9 mouse cellular contexts compared by ENCODE assay signal in the genomic region with DNA sequence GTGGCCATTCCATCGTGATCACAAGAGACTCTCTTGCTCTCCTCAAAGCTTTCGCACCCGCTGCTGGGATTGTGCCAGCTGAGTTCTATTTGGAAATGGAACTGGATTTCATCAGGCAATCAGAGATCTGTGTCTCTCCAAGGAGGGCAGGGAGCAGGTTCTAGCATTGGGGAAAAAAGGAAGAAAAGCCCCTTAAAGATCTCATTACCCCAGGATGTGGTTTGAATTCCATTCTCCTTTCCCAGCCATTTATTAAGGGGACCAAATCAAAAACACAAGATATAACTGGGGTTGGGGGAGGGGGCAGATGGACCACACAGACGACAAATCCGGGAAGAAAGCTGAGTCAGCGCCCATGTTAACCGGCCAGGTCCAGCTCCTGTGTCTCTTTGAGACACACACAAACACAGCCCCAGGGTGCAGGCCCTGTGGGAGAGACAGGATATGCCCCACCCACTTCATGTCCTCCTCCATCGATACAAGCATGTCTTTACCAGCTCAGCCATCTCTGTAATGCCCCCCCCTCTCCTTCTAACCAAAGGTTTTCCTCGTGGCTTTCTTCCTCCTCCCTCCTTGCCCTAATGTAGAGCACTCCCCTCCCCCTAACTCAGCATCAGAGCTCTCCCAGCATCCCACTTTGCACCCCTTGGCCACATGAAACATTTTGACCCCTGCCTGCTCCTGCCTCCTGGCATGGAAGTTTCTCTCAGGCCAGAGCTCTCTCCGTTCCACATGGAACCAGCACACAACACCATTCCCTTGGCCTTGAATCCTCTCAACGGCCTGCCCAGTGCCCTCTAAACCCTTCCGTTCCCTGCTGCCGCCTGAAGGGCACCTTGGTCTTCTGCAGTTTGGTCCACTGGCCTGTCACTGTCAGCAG. TPM values are rescaled to one million over a fixed set of nuclear protein-coding genes. Genes with fewer than 3 reads are reported as not detected.
DNase-seq lines count a peak whose midpoint lies in the region; ATAC-seq lines count a peak whose summit lies in the region.
"Had no signal": no experiment of that assay in that cellular context is flagged by ENCODE, and none has a peak within 500 bp of the region (broad histone marks: within the 10 kb centered on the region; RNA-seq: fewer than 3 reads in every experiment).

No protein-coding gene starts in this region.

- WGBS in heart, embryonic 10.5 days: 40% methylated on average over 13 of the region's 13 CpGs
- WGBS in limb, embryonic 15.5 days: 27% methylated on average over 13 of the region's 13 CpGs
- WGBS in forebrain, embryonic 15.5 days: 45% methylated on average over 13 of the region's 13 CpGs

- H3K36me3 ChIP-seq in heart, embryonic 10.5 days: no peaks in the 10 kb centered on the region
- H3K36me3 ChIP-seq in limb, embryonic 15.5 days: no peaks in the 10 kb centered on the region
- no peaks in the 10 kb centered on the region for H3K36me3 ChIP-seq in forebrain, embryonic 15.5 days
- H3K36me3 ChIP-seq: neural tube, embryonic 13.5 days had no signal

- no peak overlapping the region for H3K4me2 ChIP-seq in limb, embryonic 15.5 days
- no peak overlapping the region for H3K4me2 ChIP-seq in forebrain, embryonic 15.5 days (replicated peaks)
- H3K4me2 ChIP-seq: neural tube, embryonic 13.5 days had no signal

- no peaks in the 10 kb centered on the region for H3K9me3 ChIP-seq in heart, embryonic 10.5 days
- no peaks in the 10 kb centered on the region for H3K9me3 ChIP-seq in limb, embryonic 15.5 days
- H3K9me3 ChIP-seq in forebrain, embryonic 15.5 days: no peaks in the 10 kb centered on the region
- H3K9me3 ChIP-seq: neural tube, embryonic 13.5 days had no signal

- DNase-seq in heart, embryonic 10.5 days (ENCODE audit: low spot score): no peak
- no peak for DNase-seq in heart, adult 8-10 months (ENCODE audit: low spot score)
- peak; percentile 36 for DNase-seq in ovary, postnatal 14 days (ENCODE audit: low spot score)
- no peak for DNase-seq in ovary, postnatal 10 days (ENCODE audit: low spot score)
- DNase-seq in adrenal gland, postnatal 14 days: peak; percentile 71
- DNase-seq in spleen, postnatal 14 days (ENCODE audit: low spot score in 2 of 2): no peak

- peak; percentile 40 for ATAC-seq in limb, embryonic 15.5 days (ENCODE audit: insufficient number of reproducible peaks, low FRiP score, low TSS enrichment, low read depth)
- no peak for ATAC-seq in forebrain, embryonic 15.5 days (replicated peaks)

- H3K4me1 ChIP-seq in heart, embryonic 10.5 days: peaks cover 38% of the 10 kb centered on the region
- H3K4me1 ChIP-seq in limb, embryonic 15.5 days: peaks cover 29% of the 10 kb centered on the region
- no peaks in the 10 kb centered on the region; the same call in 1 of the 2 replicates for H3K4me1 ChIP-seq in forebrain, embryonic 15.5 days

- H3K9ac ChIP-seq in limb, embryonic 15.5 days: no peak overlapping the region
- H3K9ac ChIP-seq in forebrain, embryonic 15.5 days (replicated peaks): no peak overlapping the region
- H3K9ac ChIP-seq: neural tube, embryonic 13.5 days had no signal

- no peaks in the 10 kb centered on the region for H3K27me3 ChIP-seq in heart, embryonic 10.5 days (ENCODE audit: insufficient read depth, poor library complexity, severe bottlenecking)
- no peaks in the 10 kb centered on the region for H3K27me3 ChIP-seq in limb, embryonic 15.5 days
- H3K27me3 ChIP-seq in forebrain, embryonic 15.5 days: no peaks in the 10 kb centered on the region

- peak overlapping the region; percentile 52 for H3K27ac ChIP-seq in heart, embryonic 10.5 days
- peak overlapping the region; percentile 74 for H3K27ac ChIP-seq in limb, embryonic 15.5 days
- H3K27ac ChIP-seq in forebrain, embryonic 15.5 days (replicated peaks): no peak overlapping the region
- H3K27ac ChIP-seq: neural tube, embryonic 13.5 days had no signal

- no peak overlapping the region for H3K4me3 ChIP-seq in heart, embryonic 10.5 days
- H3K4me3 ChIP-seq in limb, embryonic 15.5 days: no peak overlapping the region
- H3K4me3 ChIP-seq in forebrain, embryonic 15.5 days: no peak overlapping the region
- H3K4me3 ChIP-seq: neural tube, embryonic 13.5 days had no signal

RNA-seq across cellular contexts. Expression of a gene that starts 54.0 kb away (rescaled TPM):
- 0.15 and 1.1 TPM in 2 replicates for polyA plus RNA-seq in heart, embryonic 10.5 days (2016; fragmentation: Nextera tagmentation; extraction: Ambion mirVana)
- total RNA-seq in heart, adult 8-10 months (2022): 10 to 100 TPM in 2 of 4 experiments, 1 to 10 TPM in 2; 8.9 to 12.4 (median 11.0) TPM
- 35.7 and 56.8 TPM in 2 replicates for total RNA-seq in adrenal gland, postnatal 14 days (2021)
- polyA plus RNA-seq in limb, embryonic 15.5 days (2015; fragmentation: Nextera tagmentation; extraction: Ambion mirVana): 14.0 and 18.8 TPM in 2 replicates
- 3.2 and 3.7 TPM in 2 replicates for polyA plus RNA-seq in forebrain, embryonic 15.5 days (2015; fragmentation: Nextera tagmentation; extraction: Ambion mirVana)

Comparison
In these comparisons a context has a peak if more than half of its experiments do, and no peak if none do; other contexts are left out.
1. DNase-seq: peak in ovary, postnatal 14 days (single experiment) and adrenal gland, postnatal 14 days (single experiment); none in heart, embryonic 10.5 days (single experiment), heart, adult 8-10 months (single experiment), ovary, postnatal 10 days (single experiment) and spleen, postnatal 14 days (0 of 2).